16 mouse cellular contexts compared by ENCODE assay signal in the genomic region with DNA sequence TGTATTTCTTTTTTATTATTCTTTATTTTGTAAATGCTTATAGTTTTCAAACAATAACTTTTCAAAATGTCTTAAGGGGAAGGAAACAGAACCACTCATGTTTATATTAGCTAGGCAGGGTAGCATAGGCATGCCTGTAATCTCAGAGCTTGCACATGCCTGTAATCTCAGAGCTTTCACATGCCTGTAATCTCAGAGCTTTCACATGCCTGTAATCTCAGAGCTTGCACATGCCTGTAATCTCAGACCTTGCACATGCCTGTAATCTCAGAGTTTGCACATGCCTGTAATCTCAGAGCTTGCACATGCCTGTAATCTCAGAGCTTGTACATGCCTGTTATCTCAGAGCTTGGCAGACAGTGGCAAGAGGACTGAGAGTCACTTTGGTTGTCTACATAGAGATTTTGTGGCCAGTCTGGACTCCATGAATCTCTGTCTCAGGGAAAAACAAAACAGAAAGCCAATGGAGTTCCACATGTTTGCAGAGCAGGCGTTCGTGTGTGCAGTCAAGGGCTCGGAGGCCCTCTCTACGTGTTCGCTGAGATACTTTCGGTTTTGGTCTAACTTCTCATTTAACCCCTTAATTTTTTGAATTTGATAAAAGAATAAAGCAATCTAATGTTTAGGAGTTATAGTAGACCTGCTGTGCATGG. TPM values are rescaled to one million over a fixed set of nuclear protein-coding genes. Genes with fewer than 3 reads are reported as not detected.
DNase-seq lines count a peak whose midpoint lies in the region; ATAC-seq and TF ChIP-seq lines count a peak whose summit lies in the region.
"Had no signal": no experiment of that assay in that cellular context is flagged by ENCODE, and none has a peak within 500 bp of the region (broad histone marks: within the 10 kb centered on the region; RNA-seq: fewer than 3 reads in every experiment).

No protein-coding gene starts in this region.

- no peaks in the 10 kb centered on the region for H3K36me3 ChIP-seq in heart, embryonic 16.5 days (ENCODE audit: control insufficient read depth, insufficient read depth)
- H3K36me3 ChIP-seq in heart, adult 2 months (ENCODE audit: control insufficient read depth, insufficient read depth, low read length), result no peaks in the 10 kb centered on the region
- H3K36me3 ChIP-seq in hindbrain, embryonic 14.5 days (replicated peaks; ENCODE audit: control insufficient read depth, insufficient read depth), result no peaks in the 10 kb centered on the region
- no peaks in the 10 kb centered on the region for H3K36me3 ChIP-seq in thymus, adult 2 months (ENCODE audit: control insufficient read depth, insufficient read depth, low read length)
- H3K36me3 ChIP-seq: forebrain, embryonic 10.5 days; hindbrain, embryonic 12.5 days; limb, embryonic 12.5 days had no signal

- no peaks in the 10 kb centered on the region for H3K9me3 ChIP-seq in heart, embryonic 16.5 days (replicated peaks; ENCODE audit: control insufficient read depth, low read length)
- no peaks in the 10 kb centered on the region for H3K9me3 ChIP-seq in hindbrain, embryonic 14.5 days (ENCODE audit: control insufficient read depth, low read length)
- H3K9me3 ChIP-seq: forebrain, embryonic 10.5 days; hindbrain, embryonic 12.5 days; limb, embryonic 12.5 days had no signal

- ATAC-seq in heart, embryonic 16.5 days (replicated peaks; ENCODE audit: extremely low read depth, insufficient read depth, low FRiP score), result no peak
- ATAC-seq in inflammation-experienced regulatory T-cells, adult 6 months, result peak; percentile 82
- no peak for ATAC-seq in hindbrain, embryonic 14.5 days (ENCODE audit: low FRiP score)

- no peaks in the 10 kb centered on the region for H3K79me2 ChIP-seq in heart, adult 2 months (replicated peaks; ENCODE audit: control insufficient read depth, insufficient read depth, low read length)

- H3K27me3 ChIP-seq in heart, embryonic 16.5 days (ENCODE audit: control insufficient read depth, insufficient read depth, low read length), result no peaks in the 10 kb centered on the region
- no peaks in the 10 kb centered on the region for H3K27me3 ChIP-seq in heart, adult 2 months (ENCODE audit: control insufficient read depth, insufficient read depth, low read length)
- H3K27me3 ChIP-seq in hindbrain, embryonic 14.5 days (ENCODE audit: control insufficient read depth, insufficient read depth, low read length), result no peaks in the 10 kb centered on the region
- no peaks in the 10 kb centered on the region for H3K27me3 ChIP-seq in thymus, adult 2 months (ENCODE audit: control insufficient read depth, insufficient read depth, low read length)
- H3K27me3 ChIP-seq: hindbrain, embryonic 12.5 days; limb, embryonic 12.5 days had no signal

- no peak for TF ChIP-seq CTCF in heart, adult 2 months (IDR thresholded peaks at IDR 0.05)
- no peak for TF ChIP-seq CTCF in thymus, adult 2 months (IDR thresholded peaks at IDR 0.05; ENCODE audit: borderline replicate concordance, control insufficient read depth, extremely low read depth, insufficient read depth, low read length, poor library complexity)

- H3K9ac ChIP-seq in heart, embryonic 16.5 days (ENCODE audit: low read length), result no peak overlapping the region
- no peak overlapping the region for H3K9ac ChIP-seq in heart, adult 2 months (ENCODE audit: low read depth, low read length)
- no peak overlapping the region for H3K9ac ChIP-seq in hindbrain, embryonic 14.5 days
- H3K9ac ChIP-seq: hindbrain, embryonic 12.5 days; limb, embryonic 12.5 days had no signal

- H3K4me1 ChIP-seq in heart, embryonic 16.5 days (ENCODE audit: control insufficient read depth, insufficient read depth, low read length), result no peaks in the 10 kb centered on the region
- H3K4me1 ChIP-seq in heart, adult 2 months (ENCODE audit: control insufficient read depth, insufficient read depth, low read length), result no peaks in the 10 kb centered on the region; the same call in 1 of the 2 replicates
- H3K4me1 ChIP-seq in hindbrain, embryonic 14.5 days (replicated peaks; ENCODE audit: control insufficient read depth, insufficient read depth, low read length), result no peaks in the 10 kb centered on the region
- no peaks in the 10 kb centered on the region for H3K4me1 ChIP-seq in thymus, adult 2 months (replicated peaks; ENCODE audit: control insufficient read depth, insufficient read depth, low read length)
- H3K4me1 ChIP-seq: forebrain, embryonic 10.5 days; hindbrain, embryonic 12.5 days; limb, embryonic 12.5 days had no signal

- no peak for TF ChIP-seq POLR2A in heart, adult 2 months (IDR thresholded peaks at IDR 0.05; ENCODE audit: insufficient read depth, low read depth, low read length)
- TF ChIP-seq POLR2A in thymus, adult 2 months (IDR thresholded peaks at IDR 0.05; ENCODE audit: control insufficient read depth, extremely low read depth, insufficient read depth, low read length, poor library complexity), result no peak

- intact Hi-C loops in heart, adult 2 months (cut with DNase I), result no loop called here

- no peak for DNase-seq in heart, adult 2 months
- DNase-seq in lung, postnatal 36 days, result peak; percentile 4
- DNase-seq in lung, postnatal 10 days, result no peak
- no peak for DNase-seq in hindbrain, embryonic 14.5 days (ENCODE audit: low spot score)
- no peak for DNase-seq in c-Kit-positive CD71-positive TER-119-positive erythroid progenitor cells, embryonic 14.5 days (ENCODE audit: low spot score)
- no peak for DNase-seq in thymus, adult 2 months
- DNase-seq: cerebellum, postnatal 10 days; layer of hippocampus, adult 9-11 months; right cerebral cortex, postnatal 4 days had no signal

- TF ChIP-seq EP300 in heart, adult 2 months (IDR thresholded peaks at IDR 0.05; ENCODE audit: insufficient read depth, low read depth, low read length), result no peak

- H3K4me2 ChIP-seq in heart, embryonic 16.5 days (ENCODE audit: low read depth, low read length), result peak overlapping the region; percentile 9; the same call in 1 of the 2 replicates
- H3K4me2 ChIP-seq in hindbrain, embryonic 14.5 days (replicated peaks), result no peak overlapping the region
- H3K4me2 ChIP-seq: heart, embryonic 11.5 days; hindbrain, embryonic 12.5 days; limb, embryonic 12.5 days had no signal

- WGBS in heart, embryonic 16.5 days, result 75% methylated on average over 6 of the region's 6 CpGs
- 88% methylated on average over 6 of the region's 6 CpGs for WGBS in heart, adult 2 months
- WGBS in hindbrain, embryonic 14.5 days, result 93% methylated on average over 6 of the region's 6 CpGs
- 6% methylated on average over 6 of the region's 6 CpGs for WGBS in thymus, adult 2 months

- no peak overlapping the region for H3K4me3 ChIP-seq in heart, embryonic 16.5 days (ENCODE audit: low read length)
- no peak overlapping the region for H3K4me3 ChIP-seq in heart, adult 2 months
- H3K4me3 ChIP-seq in hindbrain, embryonic 14.5 days (replicated peaks; ENCODE audit: low read length), result no peak overlapping the region
- H3K4me3 ChIP-seq in thymus, adult 2 months (ENCODE audit: control insufficient read depth, insufficient read depth, low read length), result no peak overlapping the region; the same call in 1 of the 2 replicates
- H3K4me3 ChIP-seq: forebrain, embryonic 10.5 days; hindbrain, embryonic 12.5 days; limb, embryonic 12.5 days had no signal

- no peak overlapping the region for H3K27ac ChIP-seq in heart, embryonic 16.5 days (ENCODE audit: low read length)
- no peak overlapping the region for H3K27ac ChIP-seq in heart, adult 2 months
- H3K27ac ChIP-seq in hindbrain, embryonic 14.5 days, result no peak overlapping the region
- no peak overlapping the region for H3K27ac ChIP-seq in thymus, adult 2 months (ENCODE audit: control insufficient read depth, insufficient read depth, low read length)
- H3K27ac ChIP-seq: forebrain, embryonic 10.5 days; hindbrain, embryonic 12.5 days; limb, embryonic 12.5 days; stomach, postnatal 0 days had no signal

RNA-seq across cellular contexts. Expression of a gene that starts 10.8 kb away (rescaled TPM):
- 5.4 and 9.3 TPM in 2 replicates for polyA plus RNA-seq in heart, embryonic 16.5 days (2015; fragmentation: Nextera tagmentation; extraction: Ambion mirVana)
- 1 to 10 TPM; 2.1 to 2.3 TPM for total RNA-seq in heart, adult 2 months (2021)
- 2.8 and 3.3 TPM in 2 replicates for polyA plus RNA-seq in heart, adult 2 months (2012; rRNA removed)
- under 1 TPM in 1 of 3 experiments, not detected in 2; 0.13 TPM for polyA plus RNA-seq in inflammation-experienced regulatory T-cells, adult 6 months (2017; shearing (Covaris generic))
- polyA plus RNA-seq in hindbrain, embryonic 14.5 days (2014; fragmentation: Nextera tagmentation; extraction: Ambion mirVana), result 12.4 and 17.2 TPM in 2 replicates
- 0.71 and 1.4 TPM in 2 replicates for polyA plus RNA-seq in thymus, adult 2 months (2012; rRNA removed)
